Mouse (Mus musculus): Measurements from ENCODE around the gene Cisd1. TPM values are rescaled to one million over a fixed set of nuclear protein-coding genes. Genes with fewer than 3 reads are reported as not detected.

Gene Cisd1
- polyA plus RNA-seq, 1 experiment from 2014 or later, result 104 TPM

DNA sequence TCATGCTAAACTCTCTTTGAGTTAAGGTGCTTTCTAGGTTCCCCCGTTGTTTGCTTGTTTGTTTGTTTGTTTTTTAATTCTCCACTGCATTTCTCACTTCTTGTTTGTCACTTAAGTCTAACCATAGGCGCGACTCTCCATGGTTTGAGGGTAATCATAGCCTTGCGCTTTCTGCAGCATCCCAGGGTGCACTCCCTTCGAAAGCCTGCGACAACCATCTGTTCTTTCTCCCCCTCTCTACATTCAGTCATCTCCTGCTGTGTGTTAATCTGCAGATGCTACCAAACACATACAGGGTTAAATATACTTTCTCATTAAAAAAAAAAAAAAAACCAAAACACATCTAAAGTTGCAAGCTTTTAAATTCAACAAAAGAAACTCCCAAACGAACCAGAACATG lies 28.3 kb downstream of the Cisd1 start:
- no peak for ATAC-seq (ENCODE audit: insufficient read depth, low FRiP score, low read depth)
- H3K9me3 ChIP-seq, result no peaks in the 10 kb centered on the region
- H3K4me3 ChIP-seq (replicated peaks), result no peak overlapping the region
- H3K27me3 ChIP-seq (replicated peaks), result no peaks in the 10 kb centered on the region
- H3K4me1 ChIP-seq, result no peaks in the 10 kb centered on the region
- no peak overlapping the region for H3K27ac ChIP-seq
- no peak overlapping the region for H3K4me2 ChIP-seq
- no peak overlapping the region for H3K9ac ChIP-seq
- H3K36me3 ChIP-seq, result no peaks in the 10 kb centered on the region
- 70% methylated on average over 7 of the region's 7 CpGs for WGBS

DNA sequence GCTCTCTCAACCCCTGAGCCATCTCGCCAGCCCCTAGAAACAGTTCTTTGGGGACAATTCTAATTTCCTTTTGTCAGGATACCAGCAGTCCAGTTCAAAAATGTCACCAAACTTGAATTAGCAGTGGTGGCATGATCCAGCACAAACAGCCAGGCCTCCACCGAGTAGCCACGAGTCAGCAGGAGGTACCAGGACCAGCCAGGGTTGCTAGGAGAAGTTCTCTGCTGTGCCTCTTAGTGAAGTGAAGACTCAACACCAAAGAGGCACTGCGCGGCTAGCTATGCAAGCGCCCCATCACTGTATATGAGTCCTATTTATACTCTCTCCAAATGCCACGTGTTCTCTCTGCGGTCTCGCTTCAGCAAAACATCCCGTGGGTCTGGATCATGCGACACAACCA lies 28.7 kb downstream of the Cisd1 start:
- no peak overlapping the region for H3K27ac ChIP-seq
- H3K27me3 ChIP-seq (replicated peaks), result no peaks in the 10 kb centered on the region
- WGBS, result 72% methylated on average over 11 of the region's 11 CpGs
- H3K9me3 ChIP-seq, result no peaks in the 10 kb centered on the region
- no peak overlapping the region for H3K4me2 ChIP-seq
- no peaks in the 10 kb centered on the region for H3K4me1 ChIP-seq
- H3K4me3 ChIP-seq (replicated peaks), result no peak overlapping the region
- no peak for ATAC-seq (ENCODE audit: insufficient read depth, low FRiP score, low read depth)
- H3K36me3 ChIP-seq, result no peaks in the 10 kb centered on the region
- H3K9ac ChIP-seq, result no peak overlapping the region

DNA sequence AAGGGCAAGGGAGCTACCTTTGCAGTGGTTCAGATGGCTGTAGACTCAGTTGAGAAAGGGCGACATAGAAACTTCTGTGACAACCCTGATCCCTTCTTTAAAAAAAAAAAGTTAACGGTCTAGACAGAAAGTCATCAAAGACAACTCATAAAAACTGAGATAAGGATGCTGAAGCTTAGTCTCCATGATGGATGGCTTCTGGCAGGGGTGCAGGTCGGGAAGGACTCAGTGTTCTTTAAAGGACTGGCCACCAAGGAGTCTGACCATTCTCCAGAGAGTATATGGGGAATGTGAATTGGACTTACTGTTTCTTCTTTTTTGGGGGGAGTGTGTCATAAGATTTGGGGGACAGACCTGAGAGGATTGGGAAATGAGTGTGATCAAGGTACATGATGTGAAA lies 30.2 kb downstream of the Cisd1 start:
- H3K9me3 ChIP-seq, result no peaks in the 10 kb centered on the region
- no peak overlapping the region for H3K27ac ChIP-seq
- H3K9ac ChIP-seq, result no peak overlapping the region
- no peaks in the 10 kb centered on the region for H3K4me1 ChIP-seq
- WGBS, result 72% methylated on average over 3 of the region's 3 CpGs
- no peak for ATAC-seq (ENCODE audit: insufficient read depth, low FRiP score, low read depth)
- no peak overlapping the region for H3K4me2 ChIP-seq
- no peaks in the 10 kb centered on the region for H3K36me3 ChIP-seq
- no peak overlapping the region for H3K4me3 ChIP-seq (replicated peaks)
- H3K27me3 ChIP-seq (replicated peaks), result no peaks in the 10 kb centered on the region

DNA sequence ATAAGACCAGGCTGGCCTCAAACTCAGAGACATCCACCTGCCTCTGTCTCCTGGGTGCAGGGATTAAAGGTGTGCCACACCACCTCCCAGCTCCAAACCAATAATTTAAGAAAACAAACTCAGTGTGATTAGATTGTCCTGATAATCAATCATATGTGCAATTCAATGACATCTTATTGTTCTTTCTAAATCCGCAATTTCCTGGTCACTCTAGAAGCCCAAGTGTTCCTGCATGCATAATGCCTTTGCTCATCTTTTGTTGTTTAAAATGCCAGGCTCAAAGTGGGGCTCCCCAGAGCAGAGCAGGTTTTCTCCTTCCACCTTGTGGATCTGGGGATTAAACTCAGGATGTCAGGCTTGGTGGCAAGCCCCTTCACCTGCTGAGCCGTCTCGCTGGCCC lies 34.5 kb downstream of the Cisd1 start:
- no peak overlapping the region for H3K4me2 ChIP-seq
- no peak overlapping the region for H3K9ac ChIP-seq
- H3K4me1 ChIP-seq, result no peaks in the 10 kb centered on the region
- H3K27me3 ChIP-seq (replicated peaks), result no peaks in the 10 kb centered on the region
- H3K27ac ChIP-seq, result no peak overlapping the region
- 47% methylated on average over 3 of the region's 3 CpGs for WGBS
- ATAC-seq (ENCODE audit: insufficient read depth, low FRiP score, low read depth), result no peak
- H3K36me3 ChIP-seq, result no peaks in the 10 kb centered on the region
- no peak overlapping the region for H3K4me3 ChIP-seq (replicated peaks)
- H3K9me3 ChIP-seq, result no peaks in the 10 kb centered on the region

DNA sequence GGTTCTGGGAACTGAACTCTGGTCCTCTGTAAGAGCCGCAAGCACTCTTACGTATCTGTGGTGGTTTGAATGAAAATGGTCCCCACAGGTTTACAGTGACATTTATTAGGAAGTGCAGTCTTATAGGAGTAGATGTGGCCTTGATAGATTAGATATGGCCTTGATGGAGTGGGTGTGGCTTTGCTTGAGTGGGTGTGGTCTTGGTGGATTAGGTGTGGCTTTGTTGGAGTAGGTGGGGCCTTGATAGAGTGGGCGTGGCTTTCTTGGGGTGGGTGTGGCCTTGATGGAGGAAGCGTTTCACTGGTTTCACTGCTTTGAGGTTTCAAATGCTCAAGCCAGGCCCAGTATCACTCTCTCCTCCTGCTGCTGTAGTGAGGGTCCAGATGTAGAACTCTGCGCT lies 36.6 kb downstream of the Cisd1 start:
- WGBS, result 87% methylated on average over 5 of the region's 5 CpGs
- no peaks in the 10 kb centered on the region for H3K27me3 ChIP-seq (replicated peaks)
- H3K4me2 ChIP-seq, result no peak overlapping the region
- H3K9ac ChIP-seq, result no peak overlapping the region
- ATAC-seq (ENCODE audit: insufficient read depth, low FRiP score, low read depth), result no peak
- H3K4me3 ChIP-seq (replicated peaks), result no peak overlapping the region
- H3K27ac ChIP-seq, result no peak overlapping the region
- H3K9me3 ChIP-seq, result no peaks in the 10 kb centered on the region
- no peaks in the 10 kb centered on the region for H3K36me3 ChIP-seq
- no peaks in the 10 kb centered on the region for H3K4me1 ChIP-seq

GRCm38 (mm10) chr10:71306759-71307158 lies 38.0 kb downstream of the Cisd1 start:
- no peak overlapping the region for H3K9ac ChIP-seq
- H3K27ac ChIP-seq, result no peak overlapping the region
- H3K4me1 ChIP-seq, result no peaks in the 10 kb centered on the region
- no peak for ATAC-seq (ENCODE audit: insufficient read depth, low FRiP score, low read depth)
- H3K36me3 ChIP-seq, result no peaks in the 10 kb centered on the region
- 72% methylated on average over 6 of the region's 6 CpGs for WGBS
- no peak overlapping the region for H3K4me3 ChIP-seq (replicated peaks)
- no peaks in the 10 kb centered on the region for H3K9me3 ChIP-seq
- H3K27me3 ChIP-seq (replicated peaks), result no peaks in the 10 kb centered on the region
- H3K4me2 ChIP-seq, result no peak overlapping the region; the same call in 1 of the 2 replicates

DNA sequence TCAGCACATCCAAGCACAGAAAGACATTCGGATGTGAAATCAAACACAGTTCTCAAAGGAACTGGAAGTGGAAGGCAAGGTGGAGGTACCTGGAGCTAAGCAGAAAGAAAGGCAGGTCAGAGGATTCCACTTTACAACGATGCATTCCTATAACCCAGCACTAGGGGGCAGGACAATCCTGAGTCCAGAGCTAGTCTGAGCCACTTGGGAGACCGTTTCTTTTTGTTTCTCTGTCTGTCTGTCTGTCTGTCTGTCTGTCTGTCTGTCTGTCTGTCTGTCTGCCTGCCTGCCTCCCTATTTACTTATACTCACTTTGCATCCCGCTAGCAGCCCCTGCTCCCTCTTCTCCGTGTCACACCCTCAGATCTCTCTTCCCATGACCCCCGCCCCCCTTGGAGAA lies 38.6 kb downstream of the Cisd1 start:
- no peak overlapping the region for H3K9ac ChIP-seq
- H3K4me1 ChIP-seq, result no peaks in the 10 kb centered on the region
- no peak overlapping the region for H3K27ac ChIP-seq
- H3K4me2 ChIP-seq, result peak overlapping the region; percentile 42
- WGBS, result 13% methylated on average over 6 of the region's 6 CpGs
- H3K36me3 ChIP-seq, result no peaks in the 10 kb centered on the region
- ATAC-seq (ENCODE audit: insufficient read depth, low FRiP score, low read depth), result no peak
- H3K9me3 ChIP-seq, result no peaks in the 10 kb centered on the region
- H3K4me3 ChIP-seq (replicated peaks), result peak overlapping the region; percentile 16; the same call in 1 of the 2 replicates
- H3K27me3 ChIP-seq (replicated peaks), result no peaks in the 10 kb centered on the region

- H3K27ac ChIP-seq, result no peak overlapping the region
- WGBS, result 17% methylated on average over 5 of the region's 5 CpGs
- no peak overlapping the region for H3K4me3 ChIP-seq (replicated peaks)
- H3K9me3 ChIP-seq, result no peaks in the 10 kb centered on the region
- ATAC-seq (ENCODE audit: insufficient read depth, low FRiP score, low read depth), result no peak
- no peaks in the 10 kb centered on the region for H3K27me3 ChIP-seq (replicated peaks)
- no peak overlapping the region for H3K4me2 ChIP-seq
- H3K9ac ChIP-seq, result no peak overlapping the region
- H3K4me1 ChIP-seq, result no peaks in the 10 kb centered on the region
- H3K36me3 ChIP-seq, result no peaks in the 10 kb centered on the region
Observed at GRCm38 (mm10) chr10:71302490-71302889, 42.3 kb downstream of the Cisd1 start.

DNA sequence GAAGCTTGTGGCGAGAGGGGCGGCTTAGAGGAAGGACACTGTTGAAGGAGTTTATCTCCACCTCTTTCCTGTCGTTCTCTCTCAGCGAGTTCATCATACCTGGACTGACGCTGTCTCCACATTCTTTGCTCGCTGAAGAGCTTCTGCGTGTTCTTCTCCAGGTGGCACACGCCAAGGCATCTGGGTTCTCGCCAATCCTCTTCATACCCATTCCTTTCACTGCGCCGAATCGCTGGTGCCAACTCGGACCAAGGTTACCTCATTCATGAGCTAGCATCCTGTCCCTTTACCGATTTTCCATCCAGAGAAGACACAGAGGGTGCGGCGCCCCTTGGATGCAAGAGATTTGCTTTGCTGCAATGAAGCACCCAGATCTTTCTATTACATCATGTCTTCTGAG lies 44.6 kb downstream of the Cisd1 start:
- Histone ChIP-seq H3K4me3 (replicated peaks) (no peak overlapping the region), H3K4me2 (no peak overlapping the region), H3K4me1 (no peaks in the 10 kb centered on the region), H3K36me3 (no peaks in the 10 kb centered on the region), H3K27me3 (replicated peaks) (no peaks in the 10 kb centered on the region), H3K9me3 (no peaks in the 10 kb centered on the region), H3K9ac (no peak overlapping the region), H3K27ac (no peak overlapping the region)
- 67% methylated on average over 16 of the region's 16 CpGs for WGBS
- ATAC-seq (ENCODE audit: insufficient read depth, low FRiP score, low read depth), result no peak

DNA sequence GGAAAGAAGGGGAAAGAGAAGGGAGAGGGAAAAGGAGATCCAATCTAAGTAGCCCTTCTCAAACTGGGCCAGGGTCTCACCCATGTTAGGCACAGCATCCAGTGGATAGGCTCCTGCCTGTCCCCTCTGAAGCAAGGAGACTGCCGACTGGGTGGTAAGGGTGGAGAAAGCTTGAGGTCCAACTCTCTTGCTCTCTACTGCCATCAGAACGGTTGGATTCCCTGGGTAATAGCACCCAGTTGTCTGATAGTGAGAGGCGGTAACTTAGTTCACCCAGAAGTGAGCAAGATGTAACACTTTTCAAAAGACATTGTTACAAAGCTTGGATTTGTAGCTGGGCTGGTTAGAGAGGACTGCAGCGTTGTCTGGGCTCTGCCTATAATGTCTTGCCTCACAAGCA lies 51.5 kb downstream of the Cisd1 start:
- H3K9me3 ChIP-seq, result no peaks in the 10 kb centered on the region
- WGBS, result 60% methylated on average over 4 of the region's 4 CpGs

GRCm38 (mm10) chr10:71292254-71292653 lies 52.5 kb downstream of the Cisd1 start:
- no peaks in the 10 kb centered on the region for H3K36me3 ChIP-seq
- H3K27me3 ChIP-seq (replicated peaks), result no peaks in the 10 kb centered on the region
- H3K4me3 ChIP-seq (replicated peaks), result no peak overlapping the region
- H3K4me2 ChIP-seq, result peak overlapping the region; percentile 27
- H3K4me1 ChIP-seq, result peaks cover 4% of the 10 kb centered on the region; the same call in 1 of the 2 replicates
- H3K9me3 ChIP-seq, result no peaks in the 10 kb centered on the region
- no peak overlapping the region for H3K9ac ChIP-seq
- H3K27ac ChIP-seq, result peak overlapping the region; percentile 54; the same call in 1 of the 2 replicates
- 5% methylated on average over 9 of the region's 11 CpGs for WGBS
- ATAC-seq (ENCODE audit: insufficient read depth, low FRiP score, low read depth), result peak; percentile 61; the same call in 1 of the 2 replicates

More for the DNA sequence above, 51.5 kb downstream of the Cisd1 start:
- Histone ChIP-seq H3K4me3 (replicated peaks) (no peak overlapping the region), H3K4me1 (peaks cover 4% of the 10 kb centered on the region; the same call in 1 of the 2 replicates), H3K36me3 (no peaks in the 10 kb centered on the region), H3K9ac (no peak overlapping the region), H3K27ac (no peak overlapping the region), H3K27me3 (replicated peaks) (no peaks in the 10 kb centered on the region), H3K4me2 (no peak overlapping the region)
- ATAC-seq (ENCODE audit: insufficient read depth, low FRiP score, low read depth), result no peak

- H3K9me3 ChIP-seq, result no peaks in the 10 kb centered on the region
- peaks cover 4% of the 10 kb centered on the region; the same call in 1 of the 2 replicates for H3K4me1 ChIP-seq
- peak overlapping the region; percentile 54; the same call in 1 of the 2 replicates for H3K27ac ChIP-seq
- H3K4me3 ChIP-seq (replicated peaks), result no peak overlapping the region
- H3K36me3 ChIP-seq, result no peaks in the 10 kb centered on the region
- H3K9ac ChIP-seq, result no peak overlapping the region
- ATAC-seq (ENCODE audit: insufficient read depth, low FRiP score, low read depth), result peak; percentile 7; the same call in 1 of the 2 replicates
- 11% methylated on average over 4 of the region's 4 CpGs for WGBS
- peak overlapping the region; percentile 27 for H3K4me2 ChIP-seq
- H3K27me3 ChIP-seq (replicated peaks), result no peaks in the 10 kb centered on the region
Observed at GRCm38 (mm10) chr10:71291801-71292200, 53.0 kb downstream of the Cisd1 start.

- H3K36me3 ChIP-seq, result no peaks in the 10 kb centered on the region
- no peak overlapping the region for H3K27ac ChIP-seq
- H3K4me1 ChIP-seq, result peaks cover 4% of the 10 kb centered on the region; the same call in 1 of the 2 replicates
- no peak for ATAC-seq (ENCODE audit: insufficient read depth, low FRiP score, low read depth)
- H3K9me3 ChIP-seq, result no peaks in the 10 kb centered on the region
- no peak overlapping the region for H3K4me2 ChIP-seq
- H3K27me3 ChIP-seq (replicated peaks), result no peaks in the 10 kb centered on the region
- no peak overlapping the region for H3K4me3 ChIP-seq (replicated peaks)
- no peak overlapping the region for H3K9ac ChIP-seq
- 34% methylated on average over 3 of the region's 3 CpGs for WGBS
Observed at GRCm38 (mm10) chr10:71291179-71291661, 53.5 kb downstream of the Cisd1 start.
